Mouse (Mus musculus): ENCODE results near the gene Zfp661.

Gene Zfp661

GRCm38 (mm10) chr2:127551078-127551477 lies 35.8 kb downstream of the Zfp661 start:
- no peak for DNase-seq (ENCODE audit: extremely low spot score)

DNA sequence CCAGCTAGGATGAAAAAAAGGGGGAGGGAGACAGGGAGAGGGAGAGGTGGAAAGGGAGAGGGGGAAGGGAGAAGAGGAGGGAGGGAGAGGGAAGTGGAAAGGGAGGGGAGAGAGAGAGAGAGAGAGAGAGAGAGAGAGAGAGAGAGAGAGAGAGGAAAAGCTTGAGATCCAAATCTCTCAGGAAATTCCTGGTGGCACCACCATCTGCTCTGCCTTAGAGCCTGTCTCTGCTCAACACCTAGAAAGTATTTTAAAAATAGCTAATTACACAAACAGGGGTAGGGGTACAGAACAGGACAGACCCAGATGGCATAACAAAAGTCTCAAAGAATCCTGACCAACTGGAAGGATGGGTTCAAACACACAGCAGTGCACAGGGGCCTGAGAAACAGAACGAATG lies 36.4 kb downstream of the Zfp661 start:
- no peak for DNase-seq (ENCODE audit: extremely low spot score)

DNA sequence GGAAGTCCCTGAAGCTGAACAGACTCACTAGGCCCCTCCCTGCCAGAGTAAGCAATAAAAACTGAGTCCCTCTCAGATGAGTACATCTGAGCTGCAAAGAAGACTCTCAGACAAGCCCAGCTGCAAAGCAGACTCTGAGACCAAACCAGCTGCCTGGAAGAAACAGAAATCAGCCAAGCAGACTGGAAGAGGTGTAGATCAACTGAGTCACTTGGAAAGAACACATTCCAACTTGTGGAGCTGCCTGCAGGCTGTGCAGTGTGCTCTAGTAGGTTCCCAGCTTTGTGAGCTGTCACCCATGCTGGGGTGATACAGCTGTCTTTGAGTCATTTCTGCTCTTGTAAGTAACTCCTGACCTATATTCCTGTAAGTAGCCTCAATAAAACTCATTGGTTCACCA lies 37.2 kb downstream of the Zfp661 start:
- no peak for DNase-seq (ENCODE audit: extremely low spot score)

DNA sequence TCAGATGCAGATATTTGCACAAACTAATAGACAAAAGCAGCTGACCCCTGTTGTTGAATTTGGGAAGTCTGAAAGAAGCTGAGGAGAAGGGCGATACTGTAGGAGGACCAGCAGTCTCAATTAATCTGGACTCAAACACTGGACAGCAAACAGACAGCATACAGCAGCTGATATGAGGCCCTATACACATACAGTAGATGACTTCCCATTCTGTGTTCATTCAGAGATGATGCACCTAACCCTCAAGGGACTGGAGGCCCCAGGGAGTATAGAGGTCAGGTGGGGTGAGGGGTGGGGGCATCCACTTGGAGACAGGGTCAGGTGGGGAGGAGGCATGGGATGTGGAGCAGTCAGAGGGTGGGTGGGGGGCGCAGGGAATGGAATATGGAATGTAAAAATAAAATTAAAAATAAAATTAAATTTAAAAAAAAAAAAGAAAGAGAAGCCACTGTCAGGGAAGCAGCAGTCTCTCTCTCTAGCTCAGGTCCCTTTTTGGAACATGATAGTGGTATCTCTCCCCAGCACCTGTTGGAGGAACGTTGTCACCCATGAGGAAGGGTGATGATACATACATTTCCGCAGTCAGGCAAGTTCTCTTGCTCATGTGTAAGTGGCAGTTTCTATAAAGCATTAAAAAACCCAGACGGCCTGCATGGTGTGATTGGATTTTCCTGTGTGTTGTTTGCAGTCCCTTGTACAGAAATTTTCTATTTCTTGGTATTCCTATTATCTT lies 38.4 kb downstream of the Zfp661 start:
- no peak for DNase-seq (ENCODE audit: extremely low spot score)

DNA sequence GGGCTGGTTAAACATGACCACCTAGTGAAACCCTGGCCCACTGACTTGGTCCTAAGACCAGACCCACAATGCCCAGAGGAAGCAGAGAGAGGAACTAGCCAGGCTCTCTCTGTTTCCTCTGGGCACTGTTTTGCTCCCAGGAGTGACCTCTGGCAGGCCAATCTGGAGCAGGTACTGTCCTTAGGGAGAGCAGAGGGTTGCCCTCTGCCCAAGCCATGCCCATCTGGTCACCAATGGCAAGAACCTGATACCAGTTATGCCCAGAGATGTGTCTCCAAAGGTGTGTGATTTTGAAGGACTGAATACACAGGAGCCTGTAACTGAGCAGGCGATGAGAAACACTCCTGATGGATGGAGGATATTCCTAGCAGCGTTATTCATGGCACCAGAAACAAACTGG lies 45.2 kb downstream of the Zfp661 start:
- no peak for DNase-seq (ENCODE audit: extremely low spot score)

- DNase-seq (ENCODE audit: extremely low spot score) = peak; percentile 27
Measured at GRCm38 (mm10) chr2:127541185-127541584, 45.7 kb downstream of the Zfp661 start, which contains the start of gene Prom2. Prom2 (minus strand) TSS chr2:127541467.

DNA sequence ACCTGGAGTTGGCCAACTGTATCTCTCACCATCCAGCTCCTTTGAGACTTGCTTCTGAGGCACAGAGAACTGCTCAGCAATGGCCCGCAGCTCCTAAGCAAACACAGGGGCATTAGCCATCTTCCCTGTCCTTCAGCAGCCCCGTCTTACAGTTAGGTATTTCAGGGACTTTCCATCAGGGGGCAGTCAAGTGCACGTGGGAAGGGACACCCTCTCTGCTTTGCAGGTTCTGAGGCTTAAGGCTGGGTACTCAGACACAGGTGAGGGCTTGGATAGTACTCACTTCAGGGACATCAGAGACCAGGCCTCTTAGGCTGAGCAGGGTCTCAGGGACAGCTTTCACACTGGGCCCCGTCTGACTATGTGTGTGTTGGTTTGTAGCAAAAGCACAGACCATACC lies 47.4 kb downstream of the Zfp661 start:
- peak; percentile 23 for DNase-seq (ENCODE audit: extremely low spot score)

- DNase-seq (ENCODE audit: extremely low spot score) = no peak
Measured at GRCm38 (mm10) chr2:127537548-127537947, 49.3 kb downstream of the Zfp661 start.

DNA sequence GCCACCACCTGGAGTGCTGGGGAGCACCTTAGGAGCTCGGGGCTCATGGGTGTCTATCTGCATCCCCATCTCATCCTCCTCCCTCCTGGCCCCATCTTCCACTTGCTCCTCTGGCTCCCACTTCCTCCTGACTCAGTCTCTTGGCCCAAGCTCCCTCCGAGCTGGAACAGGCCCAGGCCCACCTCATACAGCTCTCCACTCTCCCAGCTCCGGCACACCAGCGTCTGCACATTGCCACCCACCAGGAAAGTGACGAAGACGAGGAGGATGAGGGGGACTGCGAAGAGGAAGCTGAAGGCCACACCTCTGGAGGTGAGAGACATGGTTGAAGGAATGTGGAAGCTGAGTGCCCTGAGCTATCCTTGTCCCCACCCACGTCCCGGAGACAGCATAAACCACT lies 51.5 kb downstream of the Zfp661 start:
- no peak for DNase-seq (ENCODE audit: extremely low spot score)

- peak; percentile 39 for DNase-seq (ENCODE audit: extremely low spot score)
Measured at GRCm38 (mm10) chr2:127532379-127532778, 54.5 kb downstream of the Zfp661 start.

DNA sequence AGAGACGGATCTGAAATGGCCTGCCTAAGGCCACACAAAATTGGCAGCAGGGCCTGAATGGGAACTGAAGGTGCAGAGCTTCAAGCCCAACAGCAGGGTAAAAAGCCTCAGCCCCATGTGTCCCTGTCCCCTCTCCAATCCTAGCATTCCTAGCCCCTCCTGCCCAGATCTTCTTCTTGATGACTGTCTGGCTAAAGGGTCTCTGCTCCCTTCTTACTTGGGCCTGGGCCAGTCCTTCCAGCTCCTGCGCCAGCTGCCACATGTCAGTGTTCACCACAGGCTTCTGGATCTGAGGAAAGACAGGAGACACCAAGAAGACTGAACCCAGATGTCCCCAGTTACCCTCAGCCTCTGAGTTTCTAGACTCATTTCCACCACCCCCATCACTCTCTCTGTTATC lies 55.3 kb downstream of the Zfp661 start:
- no peak for DNase-seq (ENCODE audit: extremely low spot score)

- DNase-seq (ENCODE audit: extremely low spot score) = no peak
Measured at GRCm38 (mm10) chr2:127530418-127530817, 56.5 kb downstream of the Zfp661 start.

DNA sequence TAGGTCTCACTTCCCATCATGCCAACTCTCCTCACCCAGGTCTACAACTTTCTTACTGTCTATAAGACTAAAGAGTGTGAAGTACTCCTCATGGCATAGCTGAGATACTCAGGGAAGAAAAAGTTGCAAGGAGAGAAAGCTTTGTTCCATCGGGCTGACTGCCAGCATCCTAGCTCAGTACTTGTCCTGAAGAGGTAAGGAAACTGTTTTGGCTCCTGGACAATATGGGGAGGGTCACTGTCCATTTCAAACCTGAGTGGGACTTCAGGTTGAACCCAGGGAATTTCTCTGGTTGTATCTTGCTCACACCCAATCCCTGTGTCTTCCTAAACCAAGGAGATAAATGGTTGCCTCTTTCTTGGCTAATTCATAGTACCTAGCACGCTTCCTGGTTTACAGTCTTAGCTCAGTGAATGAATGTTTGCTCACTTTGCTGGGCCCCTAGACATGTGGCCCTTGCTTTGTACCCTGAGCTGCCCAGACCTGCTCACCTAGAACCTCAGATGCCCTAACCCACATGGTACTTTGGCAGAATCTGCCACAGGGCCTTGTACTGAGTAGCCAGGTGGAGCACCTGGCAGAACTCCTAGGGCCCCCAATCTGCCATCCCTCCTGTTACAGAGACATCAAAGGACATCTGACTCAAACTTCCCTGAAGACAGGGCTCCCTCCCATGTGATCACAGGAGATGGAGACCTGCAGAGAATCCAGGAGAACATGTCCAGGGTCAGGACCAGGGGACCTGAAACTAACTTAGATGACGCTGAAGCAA lies 61.7 kb downstream of the Zfp661 start:
- DNase-seq (ENCODE audit: extremely low spot score) = no peak
